Mouse (Mus musculus) olfactory bulb, adult 2 months (tissue): ENCODE data around the gene Nup210l.

Experiments
- CTCF ChIP-seq: fragments of 200-500 bp; IDR thresholded peaks from 2 replicates; pipeline ENCODE4 v1.5.1; 2012; ENCODE audit warnings: low read depth, mild to moderate bottlenecking, low read length, moderate library complexity; ENCODE audit not compliant: insufficient read depth
- POLR2A ChIP-seq: fragments of 200-500 bp; IDR thresholded peaks from 2 replicates; pipeline ENCODE4 v1.6.1; 2012; ENCODE audit warnings: mild to moderate bottlenecking, low read depth, low read length, moderate library complexity; ENCODE audit not compliant: insufficient read depth

- TF ChIP-seq CTCF (no peak), POLR2A (no peak)
These were observed 143.7 kb downstream of the Nup210l start for GRCm38 (mm10) chr3:90247630-90247959.
